Mouse (Mus musculus): Measurements from ENCODE around the gene Glb1l.
A peak's percentile ranks its signal among the peaks of the same experiment; 100 is the strongest.

Gene Glb1l

GRCm38 (mm10) chr1:75231224-75231623, 20.6 kb upstream of the Glb1l start:
- DNase-seq (ENCODE audit: low read depth), result no peak

- no peak for DNase-seq (ENCODE audit: low read depth)
Observed at GRCm38 (mm10) chr1:75230335-75230994, 19.9 kb upstream of the Glb1l start.

GRCm38 (mm10) chr1:75229158-75229557, 18.5 kb upstream of the Glb1l start:
- no peak for DNase-seq (ENCODE audit: low read depth)

GRCm38 (mm10) chr1:75227653-75228052, 17.0 kb upstream of the Glb1l start:
- no peak for DNase-seq (ENCODE audit: low read depth)

- no peak for DNase-seq (ENCODE audit: low read depth)
Observed at GRCm38 (mm10) chr1:75226138-75226537, 15.5 kb upstream of the Glb1l start.

- DNase-seq (ENCODE audit: low read depth), result no peak
Observed at GRCm38 (mm10) chr1:75225473-75225872, 14.9 kb upstream of the Glb1l start.

- no peak for DNase-seq (ENCODE audit: low read depth)
Observed at GRCm38 (mm10) chr1:75223532-75223931, 12.9 kb upstream of the Glb1l start.

- no peak for DNase-seq (ENCODE audit: low read depth)
Observed at GRCm38 (mm10) chr1:75222926-75223325, 12.3 kb upstream of the Glb1l start.

- DNase-seq (ENCODE audit: low read depth), result no peak
Observed at GRCm38 (mm10) chr1:75221538-75221937, 10.9 kb upstream of the Glb1l start.

- DNase-seq (ENCODE audit: low read depth), result no peak
Observed at GRCm38 (mm10) chr1:75219531-75219930, 8.9 kb upstream of the Glb1l start, which contains the start of gene Tuba4a. Gene Tuba4a (minus strand): TSS chr1:75219865.

- DNase-seq (ENCODE audit: low read depth), result peak; percentile 66
Observed at GRCm38 (mm10) chr1:75219078-75219477, 8.5 kb upstream of the Glb1l start.

- no peak for DNase-seq (ENCODE audit: low read depth)
Observed at GRCm38 (mm10) chr1:75218227-75219001, 7.8 kb upstream of the Glb1l start.

- DNase-seq (ENCODE audit: low read depth), result no peak
Observed at GRCm38 (mm10) chr1:75217893-75218226, 7.2 kb upstream of the Glb1l start.

- no peak for DNase-seq (ENCODE audit: low read depth)
Observed at GRCm38 (mm10) chr1:75216797-75217585, 6.4 kb upstream of the Glb1l start.

- DNase-seq (ENCODE audit: low read depth), result no peak
Observed at GRCm38 (mm10) chr1:75215785-75216184, 5.2 kb upstream of the Glb1l start.

GRCm38 (mm10) chr1:75214886-75215285, 4.3 kb upstream of the Glb1l start:
- no peak for DNase-seq (ENCODE audit: low read depth)

- no peak for DNase-seq (ENCODE audit: low read depth)
Observed at GRCm38 (mm10) chr1:75214442-75214841, 3.8 kb upstream of the Glb1l start.

- DNase-seq (ENCODE audit: low read depth), result no peak
Observed at GRCm38 (mm10) chr1:75213096-75213495, 2.5 kb upstream of the Glb1l start.

- DNase-seq (ENCODE audit: low read depth), result no peak
Observed at GRCm38 (mm10) chr1:75212542-75212941, 1.9 kb upstream of the Glb1l start.

- DNase-seq (ENCODE audit: low read depth), result no peak
Observed at GRCm38 (mm10) chr1:75211141-75211708, 612 bp upstream of the Glb1l start.

GRCm38 (mm10) chr1:75208967-75209678, 1.5 kb downstream of the Glb1l start:
- no peak for DNase-seq (ENCODE audit: low read depth)

GRCm38 (mm10) chr1:75201236-75201635, 9.4 kb downstream of the Glb1l start:
- DNase-seq (ENCODE audit: low read depth), result no peak
